Mouse (Mus musculus) midbrain, embryonic 14.5 days (tissue): ENCODE data around the gene Ak3. TPM values are rescaled to one million over a fixed set of nuclear protein-coding genes. Genes with fewer than 3 reads are reported as not detected.

Experiments used
- ATAC-seq: fragments of 200-750 bp; cut with Nextera tagmentation; 2 replicates; pipeline ENCODE4 v1.8.0; 2017; ENCODE audit warnings: moderate number of reproducible peaks, moderate library complexity; ENCODE audit not compliant: low FRiP score, low TSS enrichment
- DNase-seq: peaks from one replicate; pipeline ENCODE4 v3.0.0-alpha.2; 2015
- H3K27ac ChIP-seq: fragments of 300-500 bp; sonication (generic); replicated peaks from 2 replicates; pipeline ENCODE4 v1.5.1; 2014; ENCODE audit warnings: mild to moderate bottlenecking, low read depth, low read length, moderate library complexity
- H3K27me3 ChIP-seq: fragments of 300-500 bp; sonication (generic); 2 replicates; pipeline ENCODE4 v1.6.1; 2014; ENCODE audit warnings: low read length, control low read depth, mixed read lengths; ENCODE audit not compliant: control insufficient read depth, insufficient read depth
- H3K36me3 ChIP-seq: fragments of 300-500 bp; sonication (generic); 2 replicates; pipeline ENCODE4 v1.6.1; 2014; ENCODE audit warnings: low read length, control low read depth; ENCODE audit not compliant: control insufficient read depth, insufficient read depth
- H3K4me1 ChIP-seq: fragments of 300-500 bp; sonication (generic); 2 replicates; pipeline ENCODE4 v1.6.1; 2014; ENCODE audit warnings: mild to moderate bottlenecking, antibody characterized with exemption, low read length, control low read depth; ENCODE audit not compliant: control insufficient read depth, insufficient read depth
- H3K4me2 ChIP-seq: fragments of 300-500 bp; sonication (generic); 2 replicates; pipeline ENCODE4 v1.6.1; 2014; ENCODE audit warnings: mild to moderate bottlenecking, low read length, moderate library complexity
- H3K4me3 ChIP-seq: fragments of 300-500 bp; sonication (generic); replicated peaks from 2 replicates; pipeline ENCODE4 v1.5.1; 2014; ENCODE audit warnings: low read depth, low read length
- H3K9ac ChIP-seq: fragments of 300-500 bp; sonication (generic); replicated peaks from 2 replicates; pipeline ENCODE4 v1.6.1; 2014; ENCODE audit warnings: mild to moderate bottlenecking, low read length, moderate library complexity
- H3K9me3 ChIP-seq: fragments of 300-500 bp; sonication (generic); 2 replicates; pipeline ENCODE4 v1.6.1; 2016; ENCODE audit warnings: low read length, control low read depth, mixed read lengths; ENCODE audit not compliant: control insufficient read depth
- WGBS: fragments of 180-500 bp; shearing (Covaris S2); extraction: QIAGEN DNeasy Blood & Tissue Kit; methylation state at CpG from one replicate; pipeline ENCODE4 v1.1.7; 2014; 5-methylcytosine and 5-hydroxymethylcytosine counted together
- polyA plus RNA-seq: library from polyadenylated mRNA; unstranded; fragments of >200 nt; fragmentation: Nextera tagmentation; extraction: Ambion mirVana; gene quantifications from 2 replicates; pipeline ENCODE4 v1.2.1, GENCODE M21; 2014

The Ak3 gene
- polyA plus RNA-seq, 1 experiment from 2014 or later: 79.5 TPM

GRCm38 (mm10) chr19:29037026-29037425, 10.7 kb downstream of the Ak3 start:
- no peak overlapping the region for H3K9ac ChIP-seq
- H3K36me3 ChIP-seq: peaks cover 9% of the 10 kb centered on the region
- no peaks in the 10 kb centered on the region for H3K27me3 ChIP-seq
- no peak overlapping the region for H3K27ac ChIP-seq
- H3K4me3 ChIP-seq: no peak overlapping the region
- WGBS: 87% methylated on average over 5 of the region's 5 CpGs
- DNase-seq (no peak), ATAC-seq (no peak)
- no peaks in the 10 kb centered on the region for H3K9me3 ChIP-seq
- no peak overlapping the region for H3K4me2 ChIP-seq
- no peaks in the 10 kb centered on the region for H3K4me1 ChIP-seq

GRCm38 (mm10) chr19:29032662-29033061, 15.1 kb downstream of the Ak3 start:
- H3K36me3 ChIP-seq: peaks cover 9% of the 10 kb centered on the region
- H3K27ac ChIP-seq: no peak overlapping the region
- H3K4me3 ChIP-seq: no peak overlapping the region
- H3K27me3 ChIP-seq: no peaks in the 10 kb centered on the region
- no peak overlapping the region for H3K9ac ChIP-seq
- no peak for DNase-seq
- no peaks in the 10 kb centered on the region for H3K4me1 ChIP-seq
- no peak overlapping the region for H3K4me2 ChIP-seq
- no peaks in the 10 kb centered on the region for H3K9me3 ChIP-seq
- no peak for ATAC-seq

GRCm38 (mm10) chr19:29031788-29032187, 16.0 kb downstream of the Ak3 start:
- Histone ChIP-seq H3K4me2 (no peak overlapping the region), H3K27ac (no peak overlapping the region), H3K27me3 (no peaks in the 10 kb centered on the region), H3K9ac (no peak overlapping the region), H3K4me1 (no peaks in the 10 kb centered on the region), H3K4me3 (no peak overlapping the region), H3K36me3 (peaks cover 4% of the 10 kb centered on the region; the same call in 1 of the 2 replicates), H3K9me3 (no peaks in the 10 kb centered on the region)
- no peak for ATAC-seq
- no peak for DNase-seq
- WGBS: 88% methylated on average over 3 of the region's 3 CpGs

GRCm38 (mm10) chr19:29024391-29024947, 23.3 kb downstream of the Ak3 start:
- Histone ChIP-seq H3K27me3 (no peaks in the 10 kb centered on the region), H3K36me3 (peaks cover 55% of the 10 kb centered on the region), H3K9me3 (no peaks in the 10 kb centered on the region), H3K4me1 (no peaks in the 10 kb centered on the region), H3K4me2 (no peak overlapping the region), H3K9ac (no peak overlapping the region), H3K27ac (peak overlapping the region; percentile 42), H3K4me3 (no peak overlapping the region)
- peak; percentile 40; the same call in 1 of the 2 replicates for ATAC-seq
- peak; percentile 58 for DNase-seq
- WGBS: 62% methylated on average over 11 of the region's 11 CpGs

GRCm38 (mm10) chr19:29021754-29022345, 25.9 kb downstream of the Ak3 start:
- Histone ChIP-seq H3K4me3 (no peak overlapping the region), H3K27me3 (no peaks in the 10 kb centered on the region), H3K9me3 (no peaks in the 10 kb centered on the region), H3K27ac (no peak overlapping the region), H3K36me3 (peaks cover 78% of the 10 kb centered on the region), H3K9ac (no peak overlapping the region), H3K4me1 (no peaks in the 10 kb centered on the region), H3K4me2 (no peak overlapping the region)
- ATAC-seq (no peak), DNase-seq (no peak)
- 89% methylated on average over 7 of the region's 7 CpGs for WGBS

- 90% methylated on average over 3 of the region's 3 CpGs for WGBS
- peaks cover 75% of the 10 kb centered on the region for H3K36me3 ChIP-seq
Measured at GRCm38 (mm10) chr19:29019647-29020046, 28.1 kb downstream of the Ak3 start.

GRCm38 (mm10) chr19:29016786-29017185, 31.0 kb downstream of the Ak3 start:
- H3K4me1 ChIP-seq: no peaks in the 10 kb centered on the region
- no peak for ATAC-seq
- H3K4me3 ChIP-seq: no peak overlapping the region
- H3K27me3 ChIP-seq: no peaks in the 10 kb centered on the region
- H3K36me3 ChIP-seq: peaks cover 81% of the 10 kb centered on the region
- no peak overlapping the region for H3K4me2 ChIP-seq
- H3K9ac ChIP-seq: no peak overlapping the region
- H3K9me3 ChIP-seq: no peaks in the 10 kb centered on the region
- 90% methylated on average over 5 of the region's 5 CpGs for WGBS
- H3K27ac ChIP-seq: no peak overlapping the region
- no peak for DNase-seq

More at GRCm38 (mm10) chr19:29019647-29020046, 28.1 kb downstream of the Ak3 start:
- H3K4me1 ChIP-seq: no peaks in the 10 kb centered on the region
- H3K9ac ChIP-seq: no peak overlapping the region
- no peaks in the 10 kb centered on the region for H3K9me3 ChIP-seq
- ATAC-seq (no peak), DNase-seq (no peak)
- no peaks in the 10 kb centered on the region for H3K27me3 ChIP-seq
- no peak overlapping the region for H3K4me2 ChIP-seq
- H3K4me3 ChIP-seq: no peak overlapping the region
- no peak overlapping the region for H3K27ac ChIP-seq

- ATAC-seq: no peak
- Histone ChIP-seq H3K4me2 (no peak overlapping the region), H3K9ac (no peak overlapping the region), H3K9me3 (no peaks in the 10 kb centered on the region), H3K27me3 (no peaks in the 10 kb centered on the region), H3K27ac (no peak overlapping the region), H3K4me3 (no peak overlapping the region), H3K36me3 (peaks cover 81% of the 10 kb centered on the region), H3K4me1 (no peaks in the 10 kb centered on the region)
- DNase-seq: no peak
- 93% methylated on average over 5 of the region's 5 CpGs for WGBS
Measured at GRCm38 (mm10) chr19:29016204-29016765, 31.5 kb downstream of the Ak3 start.
